Mouse (Mus musculus): ENCODE measurements around the gene Ndufa1.
"Not testable (repeated sequence)": the region's sequence is repeated elsewhere in the genome, so short reads cannot be mapped to it uniquely, and the experiment has no call there.

The Ndufa1 gene

GRCm38 (mm10) chrX:37191105-37191743 lies at the start of gene Ndufa1, which contains the start of gene Rnf113a1:
TSS of gene Ndufa1 (minus strand) at chrX:37191163.
TSS of gene Rnf113a1 (plus strand) at chrX:37191245.
- peak; percentile 87 to 93 for DNase-seq

GRCm38 (mm10) chrX:37222158-37222557 lies 31.2 kb upstream of the Ndufa1 start, which contains the start of gene Rhox1:
TSS of gene Rhox1 (minus strand) at chrX:37222258.
- not testable (repeated sequence) for DNase-seq

- no peak for DNase-seq
Observed at GRCm38 (mm10) chrX:37210941-37211340, 20.0 kb upstream of the Ndufa1 start, which contains the start of gene Gm9. TSS of gene Gm9 (minus strand) at chrX:37211041.

GRCm38 (mm10) chrX:37198676-37199075 lies 7.7 kb upstream of the Ndufa1 start:
- no peak for DNase-seq

GRCm38 (mm10) chrX:37191744-37192379 lies 899 bp upstream of the Ndufa1 start:
- peak in 1 of 2 experiments; percentile 40 for DNase-seq

- peak in 1 of 2 experiments; percentile 1 for DNase-seq
Observed at GRCm38 (mm10) chrX:37190755-37191104, 233 bp downstream of the Ndufa1 start.

GRCm38 (mm10) chrX:37184401-37184800 lies 6.6 kb downstream of the Ndufa1 start:
- DNase-seq = not testable (repeated sequence)

- DNase-seq = no peak
Observed at GRCm38 (mm10) chrX:37168742-37169141, 22.2 kb downstream of the Ndufa1 start, which contains the start of gene Akap14. TSS of gene Akap14 (minus strand) at chrX:37168842.

GRCm38 (mm10) chrX:37167085-37167484 lies 23.9 kb downstream of the Ndufa1 start:
- DNase-seq = peak in 1 of 2 experiments; percentile 59

- no peak for DNase-seq
Observed at GRCm38 (mm10) chrX:37163115-37163514, 27.8 kb downstream of the Ndufa1 start.

GRCm38 (mm10) chrX:37161169-37161568 lies 29.8 kb downstream of the Ndufa1 start:
- DNase-seq = no peak

GRCm38 (mm10) chrX:37157839-37158238 lies 33.1 kb downstream of the Ndufa1 start:
- DNase-seq = no peak

- peak in 1 of 2 experiments; percentile 34 for DNase-seq
Observed at GRCm38 (mm10) chrX:37144954-37145353, 46.0 kb downstream of the Ndufa1 start.

- DNase-seq = not testable (repeated sequence)
Observed at GRCm38 (mm10) chrX:37144498-37144897, 46.5 kb downstream of the Ndufa1 start.

- DNase-seq = no peak
Observed at GRCm38 (mm10) chrX:37141732-37142131, 49.2 kb downstream of the Ndufa1 start.
